Mouse (Mus musculus) G1E (cell line): ENCODE results near the gene Stom. TPM values are rescaled to one million over a fixed set of nuclear protein-coding genes. Genes with fewer than 3 reads are reported as not detected.
A peak's percentile ranks its signal among the peaks of the same experiment; 100 is the strongest.

ENCODE experiments used
- ATAC-seq: 2 replicates; pipeline ENCODE4 v1.8.0; 2016; ENCODE audit warnings: mild to moderate bottlenecking; ENCODE audit not compliant: insufficient number of reproducible peaks, poor library complexity, low FRiP score, severe bottlenecking; ENCODE audit errors: extremely low read depth
- DNase-seq: peaks from one replicate; pipeline ENCODE4 v3.0.0; 2012; ENCODE audit warnings: low spot score
- H3K27me3 ChIP-seq: 2 replicates; pipeline ENCODE4 v1.6.1; 2012; ENCODE audit warnings: mild to moderate bottlenecking, low read length, inconsistent platforms; ENCODE audit not compliant: insufficient read depth
- H3K36me3 ChIP-seq: replicated peaks from 2 replicates; pipeline ENCODE3; 2012; ENCODE audit warnings: mild to moderate bottlenecking, inconsistent platforms
- H3K4me1 ChIP-seq: 2 replicates; pipeline ENCODE4 v1.6.1; 2012; ENCODE audit warnings: low read depth, low read length, inconsistent platforms, mixed read lengths; ENCODE audit not compliant: insufficient read depth
- H3K4me3 ChIP-seq: 2 replicates; pipeline ENCODE4 v1.5.1; 2012; ENCODE audit warnings: low read depth, mild to moderate bottlenecking, inconsistent platforms, low read length, moderate library complexity, mixed read lengths
- H3K9me3 ChIP-seq: replicated peaks from 2 replicates; pipeline ENCODE4 v1.6.1; 2012; ENCODE audit warnings: inconsistent platforms
- CTCF ChIP-seq: IDR thresholded peaks from 2 replicates; pipeline ENCODE4 v1.5.1; 2012; ENCODE audit warnings: low read depth, low read length, inconsistent platforms, mixed read lengths
- GATA1 ChIP-seq: IDR thresholded peaks from 2 replicates; pipeline ENCODE4 v1.6.1; 2012; ENCODE audit warnings: borderline replicate concordance, low read length, inconsistent platforms, mixed read lengths
- GATA2 ChIP-seq: IDR thresholded peaks from 2 replicates; pipeline ENCODE4 v1.6.1; 2012; ENCODE audit warnings: low read depth, low read length, inconsistent platforms, borderline replicate concordance
- POLR2AphosphoS5 ChIP-seq: IDR thresholded peaks from 2 replicates; pipeline ENCODE4 v1.6.1; 2012; ENCODE audit warnings: low read depth, low read length, inconsistent platforms; ENCODE audit not compliant: insufficient replicate concordance
- TAL1 ChIP-seq: conservative IDR thresholded peaks from 2 replicates; pipeline ENCODE4 v1.6.1; 2012; ENCODE audit warnings: low read depth, low read length, inconsistent platforms, mixed read lengths
- polyA plus RNA-seq: library from polyadenylated mRNA; stranded (reverse); fragments of >175 nt; gene quantifications from 2 replicates; pipeline ENCODE4 v1.2.3, GENCODE M21; 2012
- total RNA-seq, 2 experiments: library from RNA; stranded (forward) in 1 of 2; stranded (reverse) in 1 of 2; fragments of 200-1000 nt in 1 of 2; fragments of >200 nt in 1 of 2; fragmentation: Nextera tagmentation in 1 of 2; gene quantifications; 2 replicates each; pipeline ENCODE4 v1.2.3; 2014 to 2017

Stom gene
- total and polyA plus RNA-seq, 3 experiments, result 3.4 to 51.4 (median 13.7) TPM

DNA sequence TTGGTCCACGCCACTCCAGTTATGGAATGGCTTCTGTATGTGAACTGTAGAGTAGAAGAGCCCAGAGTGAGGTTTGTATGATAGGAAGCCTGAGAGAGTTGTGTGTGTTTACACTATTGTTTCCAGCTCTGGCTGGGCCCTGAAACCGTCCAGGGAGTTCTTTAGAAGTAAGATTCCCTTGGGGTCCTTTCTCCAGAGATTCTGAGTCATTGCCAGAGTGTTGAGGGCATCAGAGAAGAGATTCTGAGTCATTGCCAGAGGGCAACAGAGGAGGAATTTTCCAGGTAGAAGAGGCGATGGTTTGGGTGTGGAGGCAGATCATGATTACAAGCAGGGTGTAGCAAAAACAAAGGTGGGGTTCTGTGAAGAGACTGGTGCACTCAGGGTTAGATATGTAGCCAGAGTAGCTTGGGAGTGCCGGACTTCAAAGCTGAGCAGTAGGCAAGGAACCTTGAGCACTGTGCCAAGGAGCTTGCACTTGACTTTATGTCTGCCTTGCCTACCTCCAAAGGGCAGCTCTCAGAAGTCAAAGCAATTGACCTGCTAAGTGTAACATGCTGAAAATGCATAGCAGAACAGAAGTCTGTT, 26.8 kb downstream of the Stom start:
- Histone ChIP-seq H3K36me3 (peaks cover 2% of the 10 kb centered on the region), H3K4me3 (no peak overlapping the region), H3K4me1 (no peaks in the 10 kb centered on the region), H3K27me3 (peaks cover 45% of the 10 kb centered on the region), H3K9me3 (no peaks in the 10 kb centered on the region)
- ATAC-seq (no peak), DNase-seq (no peak)
- TF ChIP-seq GATA1 (no peak), CTCF (no peak), POLR2AphosphoS5 (no peak), GATA2 (no peak)

GRCm38 (mm10) chr2:35308166-35308565, 28.6 kb downstream of the Stom start:
- TF ChIP-seq GATA1 (no peak), TAL1 (no peak), CTCF (no peak), GATA2 (no peak), POLR2AphosphoS5 (no peak)
- no peak for ATAC-seq
- Histone ChIP-seq H3K4me1 (no peaks in the 10 kb centered on the region; the same call in 1 of the 2 replicates), H3K4me3 (no peak overlapping the region), H3K27me3 (peaks cover 61% of the 10 kb centered on the region), H3K9me3 (no peaks in the 10 kb centered on the region), H3K36me3 (no peaks in the 10 kb centered on the region)
- no peak for DNase-seq

- Histone ChIP-seq H3K4me3 (no peak overlapping the region), H3K4me1 (peaks cover 10% of the 10 kb centered on the region; the same call in 1 of the 2 replicates), H3K9me3 (no peaks in the 10 kb centered on the region), H3K27me3 (peaks cover 58% of the 10 kb centered on the region), H3K36me3 (no peaks in the 10 kb centered on the region)
- DNase-seq, result no peak
- ATAC-seq, result no peak
- TF ChIP-seq TAL1 (no peak), GATA1 (no peak), CTCF (no peak), POLR2AphosphoS5 (no peak), GATA2 (no peak)
These were observed 34.5 kb downstream of the Stom start for GRCm38 (mm10) chr2:35302049-35302885.

GRCm38 (mm10) chr2:35299437-35299836, 37.3 kb downstream of the Stom start:
- no peaks in the 10 kb centered on the region for H3K9me3 ChIP-seq
- peaks cover 59% of the 10 kb centered on the region for H3K27me3 ChIP-seq
- H3K36me3 ChIP-seq, result no peaks in the 10 kb centered on the region
- peaks cover 12% of the 10 kb centered on the region; the same call in 1 of the 2 replicates for H3K4me1 ChIP-seq
- H3K4me3 ChIP-seq, result no peak overlapping the region
- no peak for DNase-seq
- TF ChIP-seq POLR2AphosphoS5 (no peak), TAL1 (no peak), CTCF (no peak), GATA1 (no peak), GATA2 (no peak)
- no peak for ATAC-seq

DNA sequence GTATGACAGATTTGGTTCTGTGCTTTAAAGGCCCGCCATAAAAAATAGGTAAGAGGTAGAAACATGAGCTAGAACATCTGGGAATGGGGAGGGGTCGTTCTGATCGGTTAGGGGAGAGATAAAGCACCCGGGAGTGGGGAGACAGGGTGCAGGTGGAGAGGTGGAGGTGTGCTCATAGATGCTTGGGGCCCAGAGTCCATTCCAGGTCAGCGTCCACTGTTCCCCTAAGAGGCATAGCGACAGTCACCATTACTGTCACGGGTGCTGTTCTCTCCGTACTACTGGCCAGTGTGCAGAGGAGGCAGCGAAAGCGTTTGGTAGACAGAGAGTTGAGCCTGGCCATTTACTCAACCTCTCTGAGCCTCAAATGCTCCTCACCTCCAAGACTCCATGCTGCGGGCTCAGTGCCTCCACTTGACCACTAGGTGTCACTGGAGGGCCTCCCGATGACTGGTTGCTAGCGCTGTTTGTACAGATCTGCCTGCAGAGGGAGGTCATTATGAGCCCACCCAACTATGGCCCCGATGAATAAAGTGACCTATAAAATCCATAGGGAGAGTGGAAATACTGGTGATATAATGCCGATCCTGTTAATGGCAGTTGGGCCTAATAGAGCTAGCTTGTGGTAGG, 39.0 kb downstream of the Stom start:
- peaks cover 51% of the 10 kb centered on the region for H3K27me3 ChIP-seq
- no peak for TF ChIP-seq GATA2
- peak; percentile 97 for TF ChIP-seq CTCF
- H3K9me3 ChIP-seq, result no peaks in the 10 kb centered on the region
- H3K4me1 ChIP-seq, result peaks cover 12% of the 10 kb centered on the region; the same call in 1 of the 2 replicates
- no peak overlapping the region for H3K4me3 ChIP-seq
- ATAC-seq (peak; percentile 45; the same call in 1 of the 2 replicates), DNase-seq (peak; percentile 67)
- no peaks in the 10 kb centered on the region for H3K36me3 ChIP-seq

DNA sequence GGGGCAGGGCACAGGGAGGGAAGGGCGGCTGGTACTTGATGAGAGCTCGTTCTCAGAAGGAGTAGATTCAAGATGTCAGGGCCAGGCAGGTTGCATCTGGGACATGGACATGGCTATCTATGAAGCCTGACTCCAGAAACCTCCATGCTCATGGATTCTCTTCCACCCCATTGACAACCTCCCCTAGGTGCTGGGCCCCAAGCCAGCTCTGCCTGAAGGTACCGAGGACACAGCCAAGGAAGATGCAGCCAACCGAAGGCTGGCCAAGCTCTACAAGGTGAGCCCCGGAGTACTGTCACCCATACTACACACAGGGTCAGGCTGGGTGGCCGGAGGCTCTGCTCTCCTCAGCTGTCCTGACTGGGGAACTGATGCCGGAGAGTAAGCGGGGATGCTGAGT, 43.5 kb downstream of the Stom start:
- TF ChIP-seq POLR2AphosphoS5, result no peak
- no peak for TF ChIP-seq GATA1
- TF ChIP-seq TAL1, result no peak
- no peak for TF ChIP-seq GATA2
- no peak for TF ChIP-seq CTCF
- no peak for ATAC-seq
- no peak for DNase-seq
- Histone ChIP-seq H3K36me3 (no peaks in the 10 kb centered on the region), H3K9me3 (no peaks in the 10 kb centered on the region), H3K27me3 (peaks cover 51% of the 10 kb centered on the region), H3K4me3 (no peak overlapping the region), H3K4me1 (peaks cover 11% of the 10 kb centered on the region; the same call in 1 of the 2 replicates)
